Mouse (Mus musculus) cerebellum, postnatal 25 days (tissue): ENCODE data around the gene Cep104.

Experiments
- DNase-seq, 2 experiments: peaks; one replicate each; pipeline ENCODE4 v3.0.0; 2021; ENCODE audit warnings: mixed read lengths in 2 of 2

Cep104 gene

DNA sequence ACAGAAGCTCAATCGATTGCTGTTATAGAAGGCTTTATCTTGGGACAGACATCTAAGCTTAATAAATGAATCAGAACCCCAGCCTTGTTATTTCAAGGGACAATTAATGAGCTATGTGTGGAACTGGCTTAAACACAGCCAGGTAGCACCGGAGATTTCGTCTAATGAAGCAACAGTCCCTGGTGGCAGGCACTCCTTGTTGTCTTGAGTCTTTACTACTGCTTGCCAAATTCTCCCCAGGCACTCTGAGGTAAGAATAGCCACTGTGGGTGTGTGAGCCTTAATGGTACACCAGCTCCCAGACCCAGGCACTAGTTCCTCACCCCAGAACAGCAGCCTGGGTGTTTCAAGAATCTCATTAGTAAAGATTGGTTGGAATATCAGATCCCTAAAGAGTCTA lies 76.4 kb downstream of the Cep104 start:
- DNase-seq = no peak

GRCm38 (mm10) chr4:154053065-154053464 lies 78.1 kb downstream of the Cep104 start:
- DNase-seq = no peak

DNA sequence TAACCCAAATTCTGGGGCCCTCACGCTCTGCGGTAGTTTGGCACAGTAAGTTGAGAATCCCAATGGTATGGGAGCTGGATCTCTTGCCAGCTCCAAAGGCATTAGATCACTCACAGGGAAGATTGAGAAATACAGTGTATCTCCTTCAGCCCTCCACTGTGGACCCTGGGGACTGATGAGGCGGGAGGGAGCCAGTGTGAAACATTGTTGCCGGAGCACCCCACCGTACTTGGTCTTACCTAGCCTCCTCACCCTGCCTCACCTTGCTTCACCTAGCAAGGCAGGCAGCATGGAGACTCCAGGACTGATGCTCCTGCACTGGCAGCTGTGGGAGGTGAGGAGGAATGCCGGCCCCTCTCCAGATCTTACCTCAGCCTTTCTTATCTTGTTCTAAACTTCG lies 80.5 kb downstream of the Cep104 start:
- DNase-seq = no peak

DNA sequence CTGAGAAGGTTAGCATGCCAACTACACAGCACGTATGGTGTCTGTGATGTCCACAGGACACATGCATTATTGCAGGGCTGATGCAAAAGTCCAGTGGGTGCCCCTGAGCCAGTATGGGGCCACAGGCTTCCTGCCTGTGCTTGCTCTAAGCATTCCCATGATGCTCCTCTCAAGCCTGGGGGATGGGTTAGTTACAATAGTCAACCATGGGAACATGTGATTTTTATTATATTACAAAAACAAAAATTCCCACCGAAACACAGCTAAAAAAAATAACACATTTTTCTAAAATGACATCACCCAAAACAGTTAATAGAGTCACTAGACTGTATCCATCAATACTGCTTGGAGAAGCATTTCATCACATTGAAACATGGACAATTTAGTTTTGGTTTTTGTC lies 81.1 kb downstream of the Cep104 start:
- DNase-seq = no peak

GRCm38 (mm10) chr4:154056661-154057060 lies 81.7 kb downstream of the Cep104 start:
- no peak for DNase-seq

- no peak for DNase-seq
Observed at GRCm38 (mm10) chr4:154057696-154058095, 82.7 kb downstream of the Cep104 start.
